Mouse (Mus musculus): Measurements from ENCODE around the gene Pigc. TPM values are rescaled to one million over a fixed set of nuclear protein-coding genes. Genes with fewer than 3 reads are reported as not detected.
A peak's percentile ranks its signal among the peaks of the same experiment; 100 is the strongest.

Pigc gene
- polyA plus RNA-seq, 1 experiment from 2014 or later: 35.7 TPM

- 74% methylated on average over 1 of the region's 1 CpGs for WGBS
- ATAC-seq (ENCODE audit: low FRiP score, low read depth): no peak
Measured at GRCm38 (mm10) chr1:161979536-161979935, 10.6 kb downstream of the Pigc start, which contains the start of gene 4930558K02Rik. Gene 4930558K02Rik (minus strand): TSS chr1:161979636.

GRCm38 (mm10) chr1:161980046-161980445, 11.1 kb downstream of the Pigc start:
- Histone ChIP-seq H3K9ac (no peak overlapping the region), H3K9me3 (no peaks in the 10 kb centered on the region), H3K4me1 (peaks cover 11% of the 10 kb centered on the region; the same call in 1 of the 2 replicates), H3K27me3 (replicated peaks) (no peaks in the 10 kb centered on the region), H3K4me2 (replicated peaks) (no peak overlapping the region), H3K36me3 (no peaks in the 10 kb centered on the region), H3K27ac (no peak overlapping the region), H3K4me3 (no peak overlapping the region)
- ATAC-seq (ENCODE audit: low FRiP score, low read depth): no peak
- 81% methylated on average over 2 of the region's 2 CpGs for WGBS

More at GRCm38 (mm10) chr1:161979536-161979935, 10.6 kb downstream of the Pigc start, which contains the start of gene 4930558K02Rik:
- no peak within 1 kb of the TSS for H3K4me3 ChIP-seq
- no peaks in the 10 kb centered on the region for H3K36me3 ChIP-seq
- no peaks in the 10 kb centered on the region for H3K27me3 ChIP-seq (replicated peaks)
- H3K4me2 ChIP-seq (replicated peaks): no peak within 1 kb of the TSS
- H3K4me1 ChIP-seq: peaks cover 6% of the 10 kb centered on the region; the same call in 1 of the 2 replicates
- H3K9me3 ChIP-seq: no peaks in the 10 kb centered on the region
- no peak within 1 kb of the TSS for H3K27ac ChIP-seq
- H3K9ac ChIP-seq: no peak within 1 kb of the TSS

GRCm38 (mm10) chr1:161980626-161981298, 11.8 kb downstream of the Pigc start:
- 88% methylated on average over 9 of the region's 9 CpGs for WGBS

GRCm38 (mm10) chr1:161983451-161983850, 14.5 kb downstream of the Pigc start:
- no peaks in the 10 kb centered on the region for H3K36me3 ChIP-seq
- no peak for ATAC-seq (ENCODE audit: low FRiP score, low read depth)
- H3K27me3 ChIP-seq (replicated peaks): no peaks in the 10 kb centered on the region
- H3K4me1 ChIP-seq: peaks cover 11% of the 10 kb centered on the region; the same call in 1 of the 2 replicates
- WGBS: 57% methylated on average over 6 of the region's 6 CpGs
- no peak overlapping the region for H3K4me2 ChIP-seq (replicated peaks)
- H3K9me3 ChIP-seq: no peaks in the 10 kb centered on the region
- no peak overlapping the region for H3K4me3 ChIP-seq
- H3K9ac ChIP-seq: no peak overlapping the region
- H3K27ac ChIP-seq: no peak overlapping the region

More at GRCm38 (mm10) chr1:161980626-161981298, 11.8 kb downstream of the Pigc start:
- H3K27ac ChIP-seq: no peak overlapping the region
- H3K4me2 ChIP-seq (replicated peaks): no peak overlapping the region
- no peak overlapping the region for H3K9ac ChIP-seq
- H3K27me3 ChIP-seq (replicated peaks): no peaks in the 10 kb centered on the region
- peaks cover 11% of the 10 kb centered on the region; the same call in 1 of the 2 replicates for H3K4me1 ChIP-seq
- H3K9me3 ChIP-seq: no peaks in the 10 kb centered on the region
- H3K36me3 ChIP-seq: no peaks in the 10 kb centered on the region
- ATAC-seq (ENCODE audit: low FRiP score, low read depth): no peak
- no peak overlapping the region for H3K4me3 ChIP-seq

GRCm38 (mm10) chr1:161983979-161984566, 15.1 kb downstream of the Pigc start:
- 14% methylated on average over 4 of the region's 4 CpGs for WGBS
- H3K4me3 ChIP-seq: no peak overlapping the region
- peaks cover 11% of the 10 kb centered on the region; the same call in 1 of the 2 replicates for H3K4me1 ChIP-seq
- H3K27me3 ChIP-seq (replicated peaks): no peaks in the 10 kb centered on the region
- H3K4me2 ChIP-seq (replicated peaks): no peak overlapping the region
- H3K36me3 ChIP-seq: no peaks in the 10 kb centered on the region
- no peak overlapping the region for H3K9ac ChIP-seq
- ATAC-seq (ENCODE audit: low FRiP score, low read depth): no peak
- no peak overlapping the region for H3K27ac ChIP-seq
- no peaks in the 10 kb centered on the region for H3K9me3 ChIP-seq

- Histone ChIP-seq H3K27ac (no peak overlapping the region), H3K4me3 (no peak overlapping the region), H3K4me1 (peaks cover 10% of the 10 kb centered on the region), H3K27me3 (replicated peaks) (no peaks in the 10 kb centered on the region), H3K9me3 (no peaks in the 10 kb centered on the region), H3K4me2 (replicated peaks) (no peak overlapping the region), H3K9ac (no peak overlapping the region), H3K36me3 (no peaks in the 10 kb centered on the region)
- ATAC-seq (ENCODE audit: low FRiP score, low read depth): no peak
- 32% methylated on average over 10 of the region's 10 CpGs for WGBS
Measured at GRCm38 (mm10) chr1:161990684-161991578, 21.9 kb downstream of the Pigc start.

GRCm38 (mm10) chr1:161991846-161992245, 22.9 kb downstream of the Pigc start:
- Histone ChIP-seq H3K9me3 (no peaks in the 10 kb centered on the region), H3K36me3 (no peaks in the 10 kb centered on the region), H3K4me3 (no peak overlapping the region), H3K9ac (no peak overlapping the region), H3K4me2 (replicated peaks) (no peak overlapping the region), H3K27ac (no peak overlapping the region), H3K4me1 (peaks cover 10% of the 10 kb centered on the region), H3K27me3 (replicated peaks) (no peaks in the 10 kb centered on the region)
- no peak for ATAC-seq (ENCODE audit: low FRiP score, low read depth)
- 88% methylated on average over 11 of the region's 11 CpGs for WGBS

- Histone ChIP-seq H3K27me3 (replicated peaks) (no peaks in the 10 kb centered on the region), H3K36me3 (no peaks in the 10 kb centered on the region), H3K4me2 (replicated peaks) (no peak overlapping the region), H3K27ac (no peak overlapping the region), H3K9me3 (no peaks in the 10 kb centered on the region), H3K4me1 (peaks cover 10% of the 10 kb centered on the region), H3K9ac (no peak overlapping the region), H3K4me3 (no peak overlapping the region)
- 92% methylated on average over 7 of the region's 7 CpGs for WGBS
- no peak for ATAC-seq (ENCODE audit: low FRiP score, low read depth)
Measured at GRCm38 (mm10) chr1:161992389-161992788, 23.4 kb downstream of the Pigc start.

- no peaks in the 10 kb centered on the region for H3K36me3 ChIP-seq
- no peaks in the 10 kb centered on the region for H3K9me3 ChIP-seq
- ATAC-seq (ENCODE audit: low FRiP score, low read depth): no peak
- WGBS: 71% methylated on average over 4 of the region's 4 CpGs
- peaks cover 9% of the 10 kb centered on the region for H3K4me1 ChIP-seq
- no peaks in the 10 kb centered on the region for H3K27me3 ChIP-seq (replicated peaks)
- H3K4me2 ChIP-seq (replicated peaks): no peak overlapping the region
- H3K9ac ChIP-seq: no peak overlapping the region
- H3K27ac ChIP-seq: no peak overlapping the region
- no peak overlapping the region for H3K4me3 ChIP-seq
Measured at GRCm38 (mm10) chr1:161998781-161999180, 29.8 kb downstream of the Pigc start.

GRCm38 (mm10) chr1:161999338-161999737, 30.4 kb downstream of the Pigc start:
- Histone ChIP-seq H3K9ac (no peak overlapping the region; the same call in 1 of the 2 replicates), H3K36me3 (no peaks in the 10 kb centered on the region), H3K4me3 (no peak overlapping the region), H3K4me2 (replicated peaks) (no peak overlapping the region), H3K9me3 (no peaks in the 10 kb centered on the region), H3K4me1 (peaks cover 12% of the 10 kb centered on the region), H3K27me3 (replicated peaks) (no peaks in the 10 kb centered on the region), H3K27ac (peak overlapping the region; percentile 65; the same call in 1 of the 2 replicates)
- peak; percentile 23; the same call in 1 of the 2 replicates for ATAC-seq (ENCODE audit: low FRiP score, low read depth)
- WGBS: 44% methylated on average over 5 of the region's 5 CpGs

GRCm38 (mm10) chr1:161999882-162000371, 30.9 kb downstream of the Pigc start:
- Histone ChIP-seq H3K4me3 (no peak overlapping the region), H3K27ac (peak overlapping the region; percentile 65), H3K9ac (no peak overlapping the region), H3K4me1 (peaks cover 18% of the 10 kb centered on the region), H3K4me2 (replicated peaks) (peak overlapping the region; percentile 27; the same call in 1 of the 2 replicates), H3K27me3 (replicated peaks) (no peaks in the 10 kb centered on the region), H3K9me3 (no peaks in the 10 kb centered on the region), H3K36me3 (no peaks in the 10 kb centered on the region)
- WGBS: under 1% methylated on average over 4 of the region's 4 CpGs
- ATAC-seq (ENCODE audit: low FRiP score, low read depth): peak; percentile 90

- 54% methylated on average over 8 of the region's 8 CpGs for WGBS
- H3K9ac ChIP-seq: no peak overlapping the region
- no peak overlapping the region for H3K4me3 ChIP-seq
- H3K4me2 ChIP-seq (replicated peaks): no peak overlapping the region
- H3K27me3 ChIP-seq (replicated peaks): no peaks in the 10 kb centered on the region
- no peak for ATAC-seq (ENCODE audit: low FRiP score, low read depth)
- H3K27ac ChIP-seq: no peak overlapping the region
- no peaks in the 10 kb centered on the region for H3K36me3 ChIP-seq
- H3K4me1 ChIP-seq: peaks cover 22% of the 10 kb centered on the region
- H3K9me3 ChIP-seq: no peaks in the 10 kb centered on the region
Measured at GRCm38 (mm10) chr1:162001328-162001727, 32.3 kb downstream of the Pigc start.

Measured in neural tube, embryonic 12.5 days (tissue).